ENCODE assay signal across 24 mouse cellular contexts in genomic region chr14:9478981-9479380, GRCm38 (mm10).
DNase-seq lines count a peak whose midpoint lies in the region; TF ChIP-seq lines count a peak whose summit lies in the region.
"Had no signal": no experiment of that assay in that cellular context is flagged by ENCODE, and none has a peak within 500 bp of the region (broad histone marks: within the 10 kb centered on the region; RNA-seq: fewer than 3 reads in every experiment).

No protein-coding gene starts in this region.

- H3K4me1 ChIP-seq in heart, adult 2 months (ENCODE audit: control insufficient read depth, insufficient read depth, low read length) = no peaks in the 10 kb centered on the region
- no peaks in the 10 kb centered on the region for H3K4me1 ChIP-seq in heart, embryonic 10.5 days
- no peaks in the 10 kb centered on the region for H3K4me1 ChIP-seq in liver, adult 2 months (ENCODE audit: control insufficient read depth, insufficient read depth, low read length)
- H3K4me1 ChIP-seq: embryonic facial prominence, embryonic 10.5 days; forebrain, embryonic 12.5 days; forebrain, embryonic 15.5 days; heart, embryonic 13.5 days; intestine, embryonic 15.5 days had no signal

- peak; percentile 22 for DNase-seq in gastrocnemius, adult 2 months
- DNase-seq in gastrocnemius, postnatal 36 days = no peak
- peak; percentile 22 to 27 for DNase-seq in heart, adult 2 months
- no peak for DNase-seq in heart, embryonic 10.5 days (ENCODE audit: low spot score)
- DNase-seq in liver, adult 2 months (ENCODE audit: extremely low read depth, low read depth, low spot score) = peak; percentile 53
- DNase-seq in liver = no peak
- DNase-seq: adrenal gland, adult 2 months; adrenal gland, postnatal 14 days; cerebellum, adult 11-12 months; cerebellum, adult 8-10 months; cerebellum, postnatal 36 days; embryo, embryonic 11 days; gastrocnemius, postnatal 10 days; kidney, adult 11 months; kidney, adult 8-10 months had no signal

- H3K4me3 ChIP-seq in gastrocnemius, adult 2 months = no peak overlapping the region
- H3K4me3 ChIP-seq in heart, adult 2 months = no peak overlapping the region
- no peak overlapping the region for H3K4me3 ChIP-seq in heart, embryonic 10.5 days
- H3K4me3 ChIP-seq in liver, adult 2 months (ENCODE audit: insufficient read depth, low read depth, low read length) = no peak overlapping the region
- H3K4me3 ChIP-seq: embryonic facial prominence, embryonic 10.5 days; embryonic facial prominence, embryonic 13.5 days; erythroblast, embryonic 14.5 days; forebrain, embryonic 12.5 days; forebrain, embryonic 15.5 days; heart, embryonic 13.5 days; hindbrain, embryonic 10.5 days; hindbrain, embryonic 13.5 days; intestine, embryonic 15.5 days had no signal

- H3K27ac ChIP-seq in gastrocnemius, adult 2 months = no peak overlapping the region
- no peak overlapping the region for H3K27ac ChIP-seq in heart, adult 2 months
- H3K27ac ChIP-seq in heart, embryonic 10.5 days = no peak overlapping the region
- H3K27ac ChIP-seq in liver, adult 2 months (replicated peaks; ENCODE audit: insufficient read depth, low read depth, low read length) = no peak overlapping the region
- H3K27ac ChIP-seq: embryonic facial prominence, embryonic 10.5 days; embryonic facial prominence, embryonic 13.5 days; forebrain, embryonic 12.5 days; forebrain, embryonic 15.5 days; heart, embryonic 13.5 days; hindbrain, embryonic 10.5 days; hindbrain, embryonic 13.5 days; intestine, embryonic 15.5 days had no signal

- no peak for TF ChIP-seq CTCF in gastrocnemius, adult 2 months (IDR thresholded peaks at IDR 0.05)
- no peak for TF ChIP-seq CTCF in heart, adult 2 months (IDR thresholded peaks at IDR 0.05)
- TF ChIP-seq CTCF in liver, adult 2 months (IDR thresholded peaks at IDR 0.05; ENCODE audit: low read depth, low read length) = no peak

- intact Hi-C loops in gastrocnemius, adult 2 months (cut with DNase I) = no loop called here
- intact Hi-C loops in gastrocnemius, postnatal 36 days (cut with DNase I) = no loop called here
- intact Hi-C loops in heart, adult 2 months (cut with DNase I) = no loop called here

- H3K9ac ChIP-seq in heart, adult 2 months (ENCODE audit: low read depth, low read length) = no peak overlapping the region
- H3K9ac ChIP-seq in liver, adult 2 months (ENCODE audit: low read depth, low read length) = no peak overlapping the region
- H3K9ac ChIP-seq: embryonic facial prominence, embryonic 13.5 days; forebrain, embryonic 12.5 days; forebrain, embryonic 15.5 days; heart, embryonic 13.5 days; hindbrain, embryonic 13.5 days; intestine, embryonic 15.5 days had no signal

- TF ChIP-seq EP300 in heart, adult 2 months (IDR thresholded peaks at IDR 0.05; ENCODE audit: insufficient read depth, low read depth, low read length) = no peak

- no peaks in the 10 kb centered on the region for H3K36me3 ChIP-seq in heart, adult 2 months (ENCODE audit: control insufficient read depth, insufficient read depth, low read length)
- H3K36me3 ChIP-seq in heart, embryonic 10.5 days = no peaks in the 10 kb centered on the region
- H3K36me3 ChIP-seq in liver, adult 2 months (ENCODE audit: control insufficient read depth, insufficient read depth, low read length) = no peaks in the 10 kb centered on the region
- H3K36me3 ChIP-seq: embryonic facial prominence, embryonic 10.5 days; embryonic facial prominence, embryonic 13.5 days; forebrain, embryonic 12.5 days; forebrain, embryonic 15.5 days; heart, embryonic 13.5 days; hindbrain, embryonic 10.5 days; hindbrain, embryonic 13.5 days; intestine, embryonic 15.5 days had no signal

- no peak for TF ChIP-seq POLR2A in heart, adult 2 months (IDR thresholded peaks at IDR 0.05; ENCODE audit: insufficient read depth, low read depth, low read length)
- no peak for TF ChIP-seq POLR2A in liver, adult 2 months (IDR thresholded peaks at IDR 0.05; ENCODE audit: extremely low read depth, insufficient read depth, low read length)

- no peaks in the 10 kb centered on the region for H3K9me3 ChIP-seq in heart, embryonic 10.5 days
- H3K9me3 ChIP-seq: embryonic facial prominence, embryonic 10.5 days; embryonic facial prominence, embryonic 13.5 days; forebrain, embryonic 12.5 days; forebrain, embryonic 15.5 days; heart, embryonic 13.5 days; hindbrain, embryonic 10.5 days; hindbrain, embryonic 13.5 days; intestine, embryonic 15.5 days had no signal

- no peaks in the 10 kb centered on the region for H3K27me3 ChIP-seq in heart, adult 2 months (ENCODE audit: control insufficient read depth, insufficient read depth, low read length)
- H3K27me3 ChIP-seq in heart, embryonic 10.5 days (ENCODE audit: insufficient read depth, poor library complexity, severe bottlenecking) = no peaks in the 10 kb centered on the region
- H3K27me3 ChIP-seq in liver, adult 2 months (ENCODE audit: control insufficient read depth, insufficient read depth, low read length) = no peaks in the 10 kb centered on the region
- H3K27me3 ChIP-seq: embryonic facial prominence, embryonic 13.5 days; forebrain, embryonic 12.5 days; forebrain, embryonic 15.5 days; heart, embryonic 13.5 days; hindbrain, embryonic 13.5 days; intestine, embryonic 15.5 days had no signal

- H3K79me2 ChIP-seq in heart, adult 2 months (replicated peaks; ENCODE audit: control insufficient read depth, insufficient read depth, low read length) = no peaks in the 10 kb centered on the region
- no peaks in the 10 kb centered on the region for H3K79me2 ChIP-seq in liver, adult 2 months (ENCODE audit: control insufficient read depth, insufficient read depth, low read length)

Comparison
In these comparisons a context has a peak if more than half of its experiments do, and no peak if none do; other contexts are left out.
1. DNase-seq: peak in gastrocnemius, adult 2 months (single experiment), heart, adult 2 months (2 of 2) and liver, adult 2 months (single experiment); none in gastrocnemius, postnatal 36 days (0 of 2), heart, embryonic 10.5 days (single experiment) and liver (single experiment).